Mouse (Mus musculus): ENCODE results near the gene Gucy2c.

GRCm38 (mm10) chr6:136807395-136808013, 25.9 kb upstream of the Gucy2c start:
- TF ChIP-seq CTCF (conservative IDR thresholded peaks at IDR 0.05; ENCODE audit: low read length) (no peak), NANOG (IDR thresholded peaks at IDR 0.05; ENCODE audit: borderline replicate concordance, low read length) (no peak), POU5F1 (IDR thresholded peaks at IDR 0.05; ENCODE audit: borderline replicate concordance, low read length) (no peak)
